Mouse (Mus musculus) mouse trophoblast stem cell (cell line): Measurements from ENCODE around the gene Zfp513.

ENCODE experiments used
- in situ Hi-C, 2 experiments: fragments of 300-500 bp; cut with MseI, MboI; formaldehyde crosslinking; loops; 2 replicates in 1 of 2; 3 replicates in 1 of 2; pipeline ENCODE4 v1.15.1; 2025

Zfp513 gene

GRCm38 (mm10) chr5:31168630-31169029 lies 33.5 kb downstream of the Zfp513 start:
- in situ Hi-C loops = no loop called here

- in situ Hi-C loops = no loop called here
Observed at GRCm38 (mm10) chr5:31164878-31165277, 37.2 kb downstream of the Zfp513 start.

- in situ Hi-C loops = no loop called here
Observed at GRCm38 (mm10) chr5:31162462-31162861, 39.6 kb downstream of the Zfp513 start.

- in situ Hi-C loops = no loop called here
Observed at GRCm38 (mm10) chr5:31154152-31154553, 48.0 kb downstream of the Zfp513 start, which contains the start of gene Mpv17. TSS of gene Mpv17 (minus strand) at chr5:31154251.

GRCm38 (mm10) chr5:31153516-31154151 lies 48.5 kb downstream of the Zfp513 start:
- in situ Hi-C loops = no loop called here

GRCm38 (mm10) chr5:31151746-31152145 lies 50.4 kb downstream of the Zfp513 start:
- in situ Hi-C loops = no loop called here

GRCm38 (mm10) chr5:31149781-31150180 lies 52.3 kb downstream of the Zfp513 start:
- in situ Hi-C loops = no loop called here
